Mouse (Mus musculus) liver, embryonic 12.5 days (tissue): Measurements from ENCODE around the gene Sertad2. TPM values are rescaled to one million over a fixed set of nuclear protein-coding genes. Genes with fewer than 3 reads are reported as not detected.

Experiments
- ATAC-seq: fragments of 200-750 bp; cut with Nextera tagmentation; 2 replicates; pipeline ENCODE4 v1.8.0; 2017; ENCODE audit warnings: moderate number of reproducible peaks, mild to moderate bottlenecking, moderate library complexity
- H3K27ac ChIP-seq: fragments of 300-500 bp; sonication (generic); 2 replicates; pipeline ENCODE4 v1.5.1; 2016; ENCODE audit warnings: mild to moderate bottlenecking
- H3K27me3 ChIP-seq: fragments of 300-500 bp; sonication (generic); replicated peaks from 2 replicates; pipeline ENCODE4 v1.6.1; 2016; ENCODE audit warnings: mild to moderate bottlenecking, moderate library complexity
- H3K36me3 ChIP-seq: fragments of 300-500 bp; sonication (generic); 2 replicates; pipeline ENCODE4 v1.6.1; 2016; ENCODE audit warnings: mild to moderate bottlenecking, moderate library complexity
- H3K4me1 ChIP-seq: fragments of 300-500 bp; sonication (generic); 2 replicates; pipeline ENCODE4 v1.6.1; 2016
- H3K4me2 ChIP-seq: fragments of 300-500 bp; sonication (generic); 2 replicates; pipeline ENCODE4 v1.6.1; 2016; ENCODE audit warnings: mild to moderate bottlenecking, moderate library complexity
- H3K4me3 ChIP-seq: fragments of 300-500 bp; sonication (generic); 2 replicates; pipeline ENCODE4 v1.5.1; 2016; ENCODE audit warnings: mild to moderate bottlenecking, moderate library complexity
- H3K9ac ChIP-seq: fragments of 300-500 bp; sonication (generic); 2 replicates; pipeline ENCODE4 v1.6.1; 2016; ENCODE audit warnings: mild to moderate bottlenecking, moderate library complexity
- H3K9me3 ChIP-seq: fragments of 300-500 bp; sonication (generic); replicated peaks from 2 replicates; pipeline ENCODE4 v1.6.1; 2016; ENCODE audit warnings: mild to moderate bottlenecking, moderate library complexity
- WGBS: fragments of 180-500 bp; shearing (Covaris S2); methylation state at CpG from one replicate; pipeline ENCODE4 v1.1.7; 2016; ENCODE audit not compliant: insufficient replicate concordance; 5-methylcytosine and 5-hydroxymethylcytosine counted together
- polyA plus RNA-seq: library from polyadenylated mRNA; unstranded; fragments of >200 nt; fragmentation: Nextera tagmentation; extraction: Ambion mirVana; gene quantifications from 2 replicates; pipeline ENCODE4 v1.2.1, GENCODE M21; 2016

Gene Sertad2
- polyA plus RNA-seq, 1 experiment from 2014 or later: 25.8 TPM

DNA sequence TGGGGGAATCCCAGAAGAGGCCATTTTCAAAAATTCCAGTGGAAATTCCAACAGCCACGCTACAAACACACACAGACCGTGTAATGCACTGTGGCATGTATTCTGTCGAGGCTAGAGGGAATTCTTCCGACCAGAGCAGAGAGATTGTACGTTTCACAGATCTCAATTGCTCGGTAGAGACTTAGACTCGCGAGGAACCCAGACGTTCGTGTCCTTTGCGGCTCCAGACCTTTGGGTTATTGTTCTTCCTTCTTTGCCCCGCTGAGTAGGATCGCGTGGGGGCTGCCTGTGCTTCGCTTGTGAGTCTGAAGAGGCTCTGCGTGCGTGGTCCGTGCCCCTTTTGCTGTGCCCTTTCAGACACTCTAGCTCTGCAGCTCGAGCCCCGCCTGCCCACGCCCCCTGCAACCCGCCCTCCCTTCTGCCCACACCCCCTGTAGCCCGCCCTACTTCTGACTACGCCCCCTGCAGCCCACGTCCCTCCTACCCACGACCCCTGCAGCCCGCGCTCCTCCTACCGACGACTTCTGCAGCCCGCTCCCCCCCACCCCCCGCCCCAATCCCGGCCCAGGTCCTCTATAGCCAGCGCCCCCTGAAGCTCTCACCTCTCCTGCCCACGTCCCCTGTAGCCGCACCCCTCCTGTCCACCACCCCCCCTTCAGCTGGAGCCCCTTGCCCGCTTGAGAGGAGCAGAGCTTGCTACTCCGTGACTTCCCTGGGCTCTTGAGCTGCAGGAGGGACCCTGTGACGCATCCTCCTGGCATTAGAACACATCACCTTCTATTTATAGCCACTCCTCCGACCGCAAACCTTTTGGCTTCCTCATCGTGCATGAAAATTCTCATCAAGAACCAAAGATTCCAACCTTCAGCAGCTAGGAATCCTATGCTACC lies 10.8 kb upstream of the Sertad2 start:
- ATAC-seq: peak; percentile 49
- H3K9me3 ChIP-seq: no peaks in the 10 kb centered on the region
- no peaks in the 10 kb centered on the region for H3K36me3 ChIP-seq
- peak overlapping the region; percentile 89 for H3K4me2 ChIP-seq
- peak overlapping the region; percentile 53 for H3K4me3 ChIP-seq
- peaks cover 30% of the 10 kb centered on the region for H3K27me3 ChIP-seq
- peaks cover 17% of the 10 kb centered on the region for H3K4me1 ChIP-seq
- H3K27ac ChIP-seq: no peak overlapping the region
- WGBS: under 1% methylated on average over 36 of the region's 42 CpGs
- H3K9ac ChIP-seq: peak overlapping the region; percentile 67

- no peaks in the 10 kb centered on the region for H3K9me3 ChIP-seq
- no peak overlapping the region for H3K4me2 ChIP-seq
- H3K9ac ChIP-seq: no peak overlapping the region
- H3K27ac ChIP-seq: no peak overlapping the region
- no peak for ATAC-seq
- peaks cover 30% of the 10 kb centered on the region for H3K27me3 ChIP-seq
- no peaks in the 10 kb centered on the region for H3K36me3 ChIP-seq
- 65% methylated on average over 4 of the region's 4 CpGs for whole genome bisulfite sequencing
- H3K4me3 ChIP-seq: no peak overlapping the region
- H3K4me1 ChIP-seq: peaks cover 22% of the 10 kb centered on the region
Measured at GRCm38 (mm10) chr11:20533231-20533630, 9.8 kb upstream of the Sertad2 start.

GRCm38 (mm10) chr11:20537221-20537620 lies 5.8 kb upstream of the Sertad2 start:
- Histone ChIP-seq H3K27me3 (peaks cover 23% of the 10 kb centered on the region), H3K9me3 (no peaks in the 10 kb centered on the region), H3K4me1 (peaks cover 41% of the 10 kb centered on the region), H3K4me3 (no peak overlapping the region), H3K27ac (no peak overlapping the region), H3K4me2 (no peak overlapping the region), H3K36me3 (no peaks in the 10 kb centered on the region), H3K9ac (no peak overlapping the region)
- WGBS: 77% methylated on average over 3 of the region's 3 CpGs
- ATAC-seq: no peak

GRCm38 (mm10) chr11:20538496-20538895 lies 4.6 kb upstream of the Sertad2 start:
- peaks cover 38% of the 10 kb centered on the region for H3K4me1 ChIP-seq
- H3K36me3 ChIP-seq: no peaks in the 10 kb centered on the region
- no peak overlapping the region for H3K4me3 ChIP-seq
- ATAC-seq: no peak
- no peaks in the 10 kb centered on the region for H3K9me3 ChIP-seq
- no peak overlapping the region for H3K27ac ChIP-seq
- no peak overlapping the region for H3K9ac ChIP-seq
- peaks cover 18% of the 10 kb centered on the region for H3K27me3 ChIP-seq
- 41% methylated on average over 3 of the region's 3 CpGs for WGBS
- peak overlapping the region; percentile 34 for H3K4me2 ChIP-seq

DNA sequence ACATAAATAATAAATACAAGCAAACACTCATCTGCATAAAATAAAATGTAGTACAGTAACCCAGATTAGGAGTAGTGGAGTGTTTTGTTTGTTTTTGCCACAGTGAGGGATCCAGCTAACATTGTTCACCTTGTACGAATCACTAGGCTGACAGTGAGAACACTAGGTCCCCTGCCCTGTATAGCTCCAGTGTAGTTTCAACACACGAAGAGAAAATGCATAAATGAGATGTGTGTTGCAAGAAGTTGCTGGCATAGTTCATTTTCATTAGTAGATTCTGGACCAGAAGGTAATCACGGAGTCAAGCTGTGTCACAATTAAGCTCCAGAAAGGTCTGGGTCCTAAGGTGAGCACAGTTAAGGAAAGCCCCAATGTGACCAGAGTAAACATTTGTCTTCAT lies 1.8 kb upstream of the Sertad2 start:
- H3K9me3 ChIP-seq: no peaks in the 10 kb centered on the region
- no peak overlapping the region for H3K9ac ChIP-seq
- H3K27me3 ChIP-seq: peaks cover 8% of the 10 kb centered on the region; the same call in 1 of the 2 replicates
- 70% methylated on average over 3 of the region's 3 CpGs for WGBS
- peak overlapping the region; percentile 86; the same call in 1 of the 2 replicates for H3K4me2 ChIP-seq
- H3K27ac ChIP-seq: no peak overlapping the region
- H3K36me3 ChIP-seq: no peaks in the 10 kb centered on the region
- H3K4me3 ChIP-seq: no peak overlapping the region
- ATAC-seq: no peak
- H3K4me1 ChIP-seq: peaks cover 47% of the 10 kb centered on the region

DNA sequence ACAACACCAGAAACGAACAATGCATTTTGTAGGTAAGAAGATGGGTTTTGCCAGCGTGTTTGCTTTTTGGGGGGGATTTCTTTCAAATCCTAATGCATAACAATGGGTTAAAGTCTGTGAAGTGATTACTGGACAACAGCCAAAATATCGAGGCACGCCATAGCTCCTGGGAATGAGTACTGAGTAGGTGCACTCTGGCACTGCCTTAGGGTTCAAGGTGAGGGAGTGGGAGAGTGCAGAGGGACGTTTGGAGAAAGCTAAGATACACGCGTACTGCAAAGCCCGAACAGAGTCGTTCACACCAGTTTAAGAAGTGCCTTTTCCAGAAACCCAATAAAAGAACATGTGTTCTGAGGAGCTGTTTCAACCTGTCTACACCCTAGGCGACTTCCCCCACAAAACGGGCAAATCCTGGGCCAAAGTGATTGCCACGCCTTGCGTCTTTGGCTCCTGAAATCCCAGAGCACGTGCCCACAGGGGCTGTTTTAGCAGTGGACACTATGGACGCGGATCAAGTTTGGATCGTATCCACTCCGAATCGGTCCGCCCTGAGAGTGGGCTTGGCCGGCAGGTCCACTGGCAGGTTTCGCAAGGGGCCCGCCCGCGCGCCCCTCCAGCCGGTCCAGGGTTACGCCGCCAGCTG lies 937 bp upstream of the Sertad2 start:
- H3K36me3 ChIP-seq: 0 out of 2 replicates have a peak, but pooled peaks cover 2% of the 10 kb centered on the region
- peaks cover 47% of the 10 kb centered on the region for H3K4me1 ChIP-seq
- no peaks in the 10 kb centered on the region for H3K9me3 ChIP-seq
- H3K4me2 ChIP-seq: peak overlapping the region; percentile 86
- 2% methylated on average over 28 of the region's 29 CpGs for WGBS
- H3K4me3 ChIP-seq: peak overlapping the region; percentile 80
- peak overlapping the region; percentile 89 for H3K27ac ChIP-seq
- H3K9ac ChIP-seq: peak overlapping the region; percentile 82
- no peak for ATAC-seq
- peaks cover 8% of the 10 kb centered on the region; the same call in 1 of the 2 replicates for H3K27me3 ChIP-seq

- ATAC-seq: no peak; the same call in 1 of the 2 replicates
- WGBS: under 1% methylated on average over 51 of the region's 51 CpGs
- H3K4me2 ChIP-seq: peak overlapping the region; percentile 86
- H3K9me3 ChIP-seq: no peaks in the 10 kb centered on the region
- H3K36me3 ChIP-seq: 0 out of 2 replicates have a peak, but pooled peaks cover 2% of the 10 kb centered on the region
- H3K27ac ChIP-seq: peak overlapping the region; percentile 89
- peak overlapping the region; percentile 82 for H3K9ac ChIP-seq
- H3K4me1 ChIP-seq: peaks cover 39% of the 10 kb centered on the region
- peaks cover 8% of the 10 kb centered on the region; the same call in 1 of the 2 replicates for H3K27me3 ChIP-seq
- peak overlapping the region; percentile 80 for H3K4me3 ChIP-seq
Measured at GRCm38 (mm10) chr11:20543453-20544120, 534 bp downstream of the Sertad2 start.

- Histone ChIP-seq H3K27ac (no peak overlapping the region), H3K4me1 (peaks cover 31% of the 10 kb centered on the region), H3K9me3 (no peaks in the 10 kb centered on the region), H3K4me3 (peak overlapping the region; percentile 80), H3K9ac (peak overlapping the region; percentile 82; the same call in 1 of the 2 replicates), H3K4me2 (peak overlapping the region; percentile 86), H3K36me3 (0 out of 2 replicates have a peak, but pooled peaks cover 2% of the 10 kb centered on the region), H3K27me3 (peaks cover 8% of the 10 kb centered on the region; the same call in 1 of the 2 replicates)
- WGBS: 61% methylated on average over 8 of the region's 8 CpGs
- no peak for ATAC-seq
Measured at GRCm38 (mm10) chr11:20544376-20544775, 1.3 kb downstream of the Sertad2 start.

DNA sequence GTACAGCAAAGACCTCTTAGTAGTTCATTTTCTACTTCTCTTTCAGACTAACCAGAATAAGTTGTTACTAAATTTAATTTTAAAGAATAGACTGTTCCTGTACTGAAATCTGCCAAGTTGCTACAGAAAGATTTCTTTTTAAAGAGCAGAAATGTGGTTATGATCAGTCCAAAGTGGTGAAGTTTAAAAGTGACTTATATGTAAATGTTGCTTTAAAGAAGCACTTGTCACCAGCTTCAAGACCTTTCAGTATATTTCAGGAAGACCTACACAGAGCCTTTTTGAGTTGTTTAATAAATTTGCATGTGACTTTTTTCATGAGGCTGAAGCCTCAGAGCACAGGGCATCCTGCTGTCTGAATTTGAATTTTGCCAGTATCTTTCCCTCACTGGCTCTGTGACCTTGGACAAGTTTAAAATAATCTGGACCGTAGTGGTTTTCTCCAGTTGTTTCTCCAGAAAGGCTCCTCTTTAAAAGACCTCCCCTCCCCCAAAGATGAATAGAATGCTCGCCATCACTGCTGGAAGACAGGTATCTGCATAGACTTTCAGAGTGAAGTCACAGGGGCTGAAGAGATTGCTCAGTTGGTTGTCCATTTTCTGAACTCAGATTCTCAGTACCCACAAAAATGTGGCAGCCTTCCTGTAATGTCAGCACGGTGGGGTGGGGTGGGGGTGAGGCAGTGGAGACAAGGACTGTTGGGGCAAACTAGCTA lies 1.9 kb downstream of the Sertad2 start:
- peaks cover 8% of the 10 kb centered on the region; the same call in 1 of the 2 replicates for H3K27me3 ChIP-seq
- H3K9me3 ChIP-seq: no peaks in the 10 kb centered on the region
- no peak overlapping the region; the same call in 1 of the 2 replicates for H3K4me2 ChIP-seq
- WGBS: 55% methylated on average over 3 of the region's 3 CpGs
- ATAC-seq: no peak
- H3K4me1 ChIP-seq: peaks cover 25% of the 10 kb centered on the region
- 0 out of 2 replicates have a peak, but pooled peaks cover 2% of the 10 kb centered on the region for H3K36me3 ChIP-seq
- H3K4me3 ChIP-seq: no peak overlapping the region
- no peak overlapping the region for H3K9ac ChIP-seq
- no peak overlapping the region for H3K27ac ChIP-seq

- H3K36me3 ChIP-seq: 0 out of 2 replicates have a peak, but pooled peaks cover 2% of the 10 kb centered on the region
- no peaks in the 10 kb centered on the region for H3K9me3 ChIP-seq
- no peak overlapping the region for H3K27ac ChIP-seq
- no peak for ATAC-seq
- H3K4me3 ChIP-seq: no peak overlapping the region
- H3K27me3 ChIP-seq: no peaks in the 10 kb centered on the region; the same call in 1 of the 2 replicates
- peaks cover 15% of the 10 kb centered on the region for H3K4me1 ChIP-seq
- H3K9ac ChIP-seq: no peak overlapping the region
- 59% methylated on average over 2 of the region's 2 CpGs for WGBS
- no peak overlapping the region for H3K4me2 ChIP-seq
Measured at GRCm38 (mm10) chr11:20549481-20549880, 6.4 kb downstream of the Sertad2 start.

GRCm38 (mm10) chr11:20550196-20550595 lies 7.1 kb downstream of the Sertad2 start:
- no peak overlapping the region for H3K27ac ChIP-seq
- no peaks in the 10 kb centered on the region for H3K9me3 ChIP-seq
- no peak overlapping the region for H3K4me2 ChIP-seq
- WGBS: 69% methylated on average over 7 of the region's 7 CpGs
- ATAC-seq: no peak
- H3K9ac ChIP-seq: no peak overlapping the region
- H3K4me3 ChIP-seq: no peak overlapping the region
- no peaks in the 10 kb centered on the region; the same call in 1 of the 2 replicates for H3K27me3 ChIP-seq
- peaks cover 15% of the 10 kb centered on the region for H3K4me1 ChIP-seq
- 0 out of 2 replicates have a peak, but pooled peaks cover 2% of the 10 kb centered on the region for H3K36me3 ChIP-seq
